Mouse (Mus musculus): ENCODE measurements around the gene Gldc. TPM values are rescaled to one million over a fixed set of nuclear protein-coding genes. Genes with fewer than 3 reads are reported as not detected.

Gene Gldc
- polyA plus RNA-seq, 1 experiment from 2014 or later = 48.4 TPM

GRCm38 (mm10) chr19:30115606-30116005, 59.6 kb downstream of the Gldc start:
- Histone ChIP-seq H3K9me3 (no peaks in the 10 kb centered on the region), H3K4me3 (no peak overlapping the region), H3K36me3 (replicated peaks) (peaks cover 93% of the 10 kb centered on the region), H3K27ac (no peak overlapping the region), H3K4me1 (peaks cover 77% of the 10 kb centered on the region), H3K27me3 (ENCODE audit: poor library complexity, severe bottlenecking) (no peaks in the 10 kb centered on the region)
- WGBS = 92% methylated on average over 5 of the region's 5 CpGs
- no peak for DNase-seq (ENCODE audit: extremely low spot score, low spot score)

- no peak overlapping the region for H3K4me3 ChIP-seq
- H3K27me3 ChIP-seq (ENCODE audit: poor library complexity, severe bottlenecking) = no peaks in the 10 kb centered on the region
- DNase-seq (ENCODE audit: extremely low spot score, low spot score) = peak; percentile 50
- peak overlapping the region; percentile 75 for H3K27ac ChIP-seq
- peaks cover 94% of the 10 kb centered on the region for H3K36me3 ChIP-seq (replicated peaks)
- H3K4me1 ChIP-seq = peaks cover 75% of the 10 kb centered on the region
- 55% methylated on average over 14 of the region's 14 CpGs for WGBS
- H3K9me3 ChIP-seq = no peaks in the 10 kb centered on the region
Observed at GRCm38 (mm10) chr19:30114919-30115441, 60.2 kb downstream of the Gldc start.

- H3K4me1 ChIP-seq = peaks cover 61% of the 10 kb centered on the region
- H3K27ac ChIP-seq = peak overlapping the region; percentile 69; the same call in 1 of the 2 replicates
- H3K4me3 ChIP-seq = no peak overlapping the region
- no peaks in the 10 kb centered on the region for H3K27me3 ChIP-seq (ENCODE audit: poor library complexity, severe bottlenecking)
- WGBS = 80% methylated on average over 16 of the region's 16 CpGs
- DNase-seq (ENCODE audit: extremely low spot score, low spot score) = no peak
- H3K36me3 ChIP-seq (replicated peaks) = peaks cover 93% of the 10 kb centered on the region
- no peaks in the 10 kb centered on the region for H3K9me3 ChIP-seq
Observed at GRCm38 (mm10) chr19:30112961-30113688, 62.1 kb downstream of the Gldc start.

GRCm38 (mm10) chr19:30111421-30111820, 63.8 kb downstream of the Gldc start:
- no peak for DNase-seq (ENCODE audit: extremely low spot score, low spot score)
- H3K4me1 ChIP-seq = peaks cover 52% of the 10 kb centered on the region
- no peaks in the 10 kb centered on the region for H3K27me3 ChIP-seq (ENCODE audit: poor library complexity, severe bottlenecking)
- H3K4me3 ChIP-seq = no peak overlapping the region
- peaks cover 86% of the 10 kb centered on the region for H3K36me3 ChIP-seq (replicated peaks)
- no peaks in the 10 kb centered on the region for H3K9me3 ChIP-seq
- H3K27ac ChIP-seq = 0 out of 2 replicates have a peak overlapping the region, but pooled peaks have one; percentile 8
- WGBS = 96% methylated on average over 3 of the region's 3 CpGs

GRCm38 (mm10) chr19:30109122-30109521, 66.1 kb downstream of the Gldc start:
- 89% methylated on average over 6 of the region's 6 CpGs for WGBS

GRCm38 (mm10) chr19:30108616-30109015, 66.6 kb downstream of the Gldc start:
- Histone ChIP-seq H3K27ac (no peak overlapping the region), H3K4me1 (peaks cover 25% of the 10 kb centered on the region), H3K36me3 (replicated peaks) (peaks cover 85% of the 10 kb centered on the region)

More at GRCm38 (mm10) chr19:30109122-30109521, 66.1 kb downstream of the Gldc start:
- Histone ChIP-seq H3K27ac (no peak overlapping the region), H3K4me3 (no peak overlapping the region), H3K9me3 (no peaks in the 10 kb centered on the region), H3K27me3 (ENCODE audit: poor library complexity, severe bottlenecking) (no peaks in the 10 kb centered on the region), H3K4me1 (peaks cover 30% of the 10 kb centered on the region), H3K36me3 (replicated peaks) (peaks cover 85% of the 10 kb centered on the region)
- DNase-seq (ENCODE audit: extremely low spot score, low spot score) = no peak

GRCm38 (mm10) chr19:30107221-30107845, 67.9 kb downstream of the Gldc start:
- no peaks in the 10 kb centered on the region for H3K9me3 ChIP-seq
- H3K27me3 ChIP-seq (ENCODE audit: poor library complexity, severe bottlenecking) = no peaks in the 10 kb centered on the region
- DNase-seq (ENCODE audit: extremely low spot score, low spot score) = no peak
- H3K36me3 ChIP-seq (replicated peaks) = peaks cover 83% of the 10 kb centered on the region
- WGBS = 75% methylated on average over 10 of the region's 10 CpGs
- H3K4me1 ChIP-seq = peaks cover 12% of the 10 kb centered on the region
- H3K4me3 ChIP-seq = no peak overlapping the region
- H3K27ac ChIP-seq = no peak overlapping the region

More at GRCm38 (mm10) chr19:30108616-30109015, 66.6 kb downstream of the Gldc start:
- no peaks in the 10 kb centered on the region for H3K27me3 ChIP-seq (ENCODE audit: poor library complexity, severe bottlenecking)
- H3K9me3 ChIP-seq = no peaks in the 10 kb centered on the region
- DNase-seq (ENCODE audit: extremely low spot score, low spot score) = no peak
- H3K4me3 ChIP-seq = no peak overlapping the region

GRCm38 (mm10) chr19:30105045-30105842, 70.0 kb downstream of the Gldc start:
- no peak for DNase-seq (ENCODE audit: extremely low spot score, low spot score)
- peaks cover 83% of the 10 kb centered on the region for H3K36me3 ChIP-seq (replicated peaks)
- H3K27me3 ChIP-seq (ENCODE audit: poor library complexity, severe bottlenecking) = no peaks in the 10 kb centered on the region
- 0 out of 2 replicates have a peak, but pooled peaks cover 1% of the 10 kb centered on the region for H3K9me3 ChIP-seq
- peaks cover 9% of the 10 kb centered on the region for H3K4me1 ChIP-seq
- no peak overlapping the region for H3K4me3 ChIP-seq
- no peak overlapping the region for H3K27ac ChIP-seq
- WGBS = 93% methylated on average over 6 of the region's 6 CpGs

- Histone ChIP-seq H3K27ac (no peak overlapping the region), H3K27me3 (ENCODE audit: poor library complexity, severe bottlenecking) (no peaks in the 10 kb centered on the region), H3K4me1 (peaks cover 6% of the 10 kb centered on the region; the same call in 1 of the 2 replicates), H3K9me3 (peaks cover 10% of the 10 kb centered on the region; the same call in 1 of the 2 replicates), H3K36me3 (replicated peaks) (peaks cover 89% of the 10 kb centered on the region), H3K4me3 (no peak overlapping the region)
- DNase-seq (ENCODE audit: extremely low spot score, low spot score) = no peak
- WGBS = 92% methylated on average over 6 of the region's 6 CpGs
Observed at GRCm38 (mm10) chr19:30102620-30103019, 72.6 kb downstream of the Gldc start.

- DNase-seq (ENCODE audit: extremely low spot score, low spot score) = no peak
- 93% methylated on average over 12 of the region's 12 CpGs for WGBS
- no peak overlapping the region for H3K4me3 ChIP-seq
- H3K4me1 ChIP-seq = peaks cover 17% of the 10 kb centered on the region
- no peak overlapping the region for H3K27ac ChIP-seq
- no peaks in the 10 kb centered on the region for H3K27me3 ChIP-seq (ENCODE audit: poor library complexity, severe bottlenecking)
- peaks cover 91% of the 10 kb centered on the region for H3K36me3 ChIP-seq (replicated peaks)
- peaks cover 10% of the 10 kb centered on the region; the same call in 1 of the 2 replicates for H3K9me3 ChIP-seq
Observed at GRCm38 (mm10) chr19:30100571-30100970, 74.7 kb downstream of the Gldc start.

GRCm38 (mm10) chr19:30097039-30097438, 78.2 kb downstream of the Gldc start:
- Histone ChIP-seq H3K9me3 (peaks cover 10% of the 10 kb centered on the region; the same call in 1 of the 2 replicates), H3K36me3 (replicated peaks) (peaks cover 100% of the 10 kb centered on the region), H3K4me1 (peaks cover 21% of the 10 kb centered on the region), H3K27ac (0 out of 2 replicates have a peak overlapping the region, but pooled peaks have one; percentile 11), H3K4me3 (no peak overlapping the region), H3K27me3 (ENCODE audit: poor library complexity, severe bottlenecking) (no peaks in the 10 kb centered on the region)
- WGBS = 63% methylated on average over 4 of the region's 4 CpGs
- DNase-seq (ENCODE audit: extremely low spot score, low spot score) = no peak

GRCm38 (mm10) chr19:30096186-30096585, 79.0 kb downstream of the Gldc start:
- H3K4me3 ChIP-seq = no peak overlapping the region
- no peaks in the 10 kb centered on the region for H3K27me3 ChIP-seq (ENCODE audit: poor library complexity, severe bottlenecking)
- H3K4me1 ChIP-seq = peaks cover 21% of the 10 kb centered on the region
- DNase-seq (ENCODE audit: extremely low spot score, low spot score) = no peak
- 51% methylated on average over 3 of the region's 3 CpGs for WGBS
- peaks cover 10% of the 10 kb centered on the region; the same call in 1 of the 2 replicates for H3K9me3 ChIP-seq
- 0 out of 2 replicates have a peak overlapping the region, but pooled peaks have one; percentile 32 for H3K27ac ChIP-seq
- H3K36me3 ChIP-seq (replicated peaks) = peaks cover 100% of the 10 kb centered on the region
